Mouse (Mus musculus): Measurements from ENCODE around the gene Prdm1.

Prdm1 gene

GRCm38 (mm10) chr10:44420211-44420610, 108.1 kb downstream of the Prdm1 start:
- DNase-seq (ENCODE audit: low read depth, low spot score): no peak

GRCm38 (mm10) chr10:44418901-44419300, 109.4 kb downstream of the Prdm1 start:
- no peak for DNase-seq (ENCODE audit: low read depth, low spot score)

- DNase-seq (ENCODE audit: low read depth, low spot score): no peak
These were observed 112.7 kb downstream of the Prdm1 start for GRCm38 (mm10) chr10:44415576-44415975.

GRCm38 (mm10) chr10:44409958-44410357, 118.3 kb downstream of the Prdm1 start:
- no peak for DNase-seq (ENCODE audit: low read depth, low spot score)

GRCm38 (mm10) chr10:44409054-44409453, 119.2 kb downstream of the Prdm1 start:
- no peak for DNase-seq (ENCODE audit: low read depth, low spot score)

- no peak for DNase-seq (ENCODE audit: low read depth, low spot score)
These were observed 124.9 kb downstream of the Prdm1 start for GRCm38 (mm10) chr10:44403415-44403814.

- DNase-seq (ENCODE audit: low read depth, low spot score): no peak
These were observed 126.7 kb downstream of the Prdm1 start for GRCm38 (mm10) chr10:44401600-44401999.

- no peak for DNase-seq (ENCODE audit: low read depth, low spot score)
These were observed 127.7 kb downstream of the Prdm1 start for GRCm38 (mm10) chr10:44400602-44401001.

GRCm38 (mm10) chr10:44400119-44400518, 128.2 kb downstream of the Prdm1 start:
- no peak for DNase-seq (ENCODE audit: low read depth, low spot score)

GRCm38 (mm10) chr10:44392855-44393254, 135.4 kb downstream of the Prdm1 start:
- no peak for DNase-seq (ENCODE audit: low read depth, low spot score)

- DNase-seq (ENCODE audit: low read depth, low spot score): no peak
These were observed 136.6 kb downstream of the Prdm1 start for GRCm38 (mm10) chr10:44391509-44392290.

- DNase-seq (ENCODE audit: low read depth, low spot score): no peak
These were observed 138.0 kb downstream of the Prdm1 start for GRCm38 (mm10) chr10:44390286-44390685.

- DNase-seq (ENCODE audit: low read depth, low spot score): no peak
These were observed 139.5 kb downstream of the Prdm1 start for GRCm38 (mm10) chr10:44388706-44389233.
